Mouse (Mus musculus) limb, embryonic 15.5 days (tissue): ENCODE data around the gene Ublcp1. TPM values are rescaled to one million over a fixed set of nuclear protein-coding genes. Genes with fewer than 3 reads are reported as not detected.
"Not testable (repeated sequence)": the region's sequence is repeated elsewhere in the genome, so short reads cannot be mapped to it uniquely, and the experiment has no call there.

Experiments
- ATAC-seq: fragments of 200-750 bp; cut with Nextera tagmentation; 2 replicates; pipeline ENCODE4 v1.8.0; 2017; ENCODE audit warnings: low read depth, moderate TSS enrichment; ENCODE audit not compliant: insufficient number of reproducible peaks, low FRiP score, low TSS enrichment
- H3K27ac ChIP-seq: fragments of 300-500 bp; sonication (generic); 2 replicates; pipeline ENCODE4 v1.5.1; 2015; ENCODE audit warnings: moderate library complexity, mild to moderate bottlenecking, inconsistent platforms
- H3K27me3 ChIP-seq: fragments of 300-500 bp; sonication (generic); 2 replicates; pipeline ENCODE4 v1.6.1; 2015; ENCODE audit warnings: inconsistent platforms
- H3K36me3 ChIP-seq: fragments of 300-500 bp; sonication (generic); 2 replicates; pipeline ENCODE4 v1.6.1; 2015; ENCODE audit warnings: inconsistent platforms
- H3K4me1 ChIP-seq: fragments of 300-500 bp; sonication (generic); 2 replicates; pipeline ENCODE4 v1.6.1; 2015; ENCODE audit warnings: inconsistent platforms
- H3K4me2 ChIP-seq: fragments of 300-500 bp; sonication (generic); 2 replicates; pipeline ENCODE4 v1.6.1; 2015; ENCODE audit warnings: mild to moderate bottlenecking, inconsistent platforms
- H3K4me3 ChIP-seq: fragments of 300-500 bp; sonication (generic); 2 replicates; pipeline ENCODE4 v1.5.1; 2015; ENCODE audit warnings: mild to moderate bottlenecking, inconsistent platforms
- H3K9ac ChIP-seq: fragments of 300-500 bp; sonication (generic); 2 replicates; pipeline ENCODE4 v1.6.1; 2015; ENCODE audit warnings: inconsistent platforms
- H3K9me3 ChIP-seq: fragments of 300-500 bp; sonication (generic); 2 replicates; pipeline ENCODE4 v1.6.1; 2016; ENCODE audit warnings: inconsistent platforms
- WGBS: fragments of 180-500 bp; shearing (Covaris S2); methylation state at CpG from one replicate; pipeline ENCODE4 v1.1.7; 2015; 5-methylcytosine and 5-hydroxymethylcytosine counted together
- polyA plus RNA-seq: library from polyadenylated mRNA; unstranded; fragments of >200 nt; fragmentation: Nextera tagmentation; extraction: Ambion mirVana; gene quantifications from 2 replicates; pipeline ENCODE4 v1.2.1, GENCODE M21; 2015

Ublcp1 gene
- polyA plus RNA-seq, 1 experiment from 2014 or later, result 52.8 TPM

- H3K27ac ChIP-seq, result no peak overlapping the region
- H3K9me3 ChIP-seq, result no peaks in the 10 kb centered on the region
- no peak overlapping the region for H3K4me3 ChIP-seq
- H3K4me1 ChIP-seq, result no peaks in the 10 kb centered on the region
- H3K36me3 ChIP-seq, result no peaks in the 10 kb centered on the region
- WGBS, result 73% methylated on average over 4 of the region's 4 CpGs
- no peak overlapping the region for H3K9ac ChIP-seq
- ATAC-seq, result no peak
- no peak overlapping the region for H3K4me2 ChIP-seq
- no peaks in the 10 kb centered on the region for H3K27me3 ChIP-seq
Observed at GRCm38 (mm10) chr11:44478382-44478781, 8.1 kb upstream of the Ublcp1 start.

- Histone ChIP-seq H3K4me3 (no peak overlapping the region), H3K4me1 (peaks cover 3% of the 10 kb centered on the region; the same call in 1 of the 2 replicates), H3K27me3 (no peaks in the 10 kb centered on the region), H3K36me3 (no peaks in the 10 kb centered on the region), H3K27ac (no peak overlapping the region), H3K4me2 (no peak overlapping the region), H3K9ac (no peak overlapping the region), H3K9me3 (no peaks in the 10 kb centered on the region)
- no peak for ATAC-seq
- 75% methylated on average over 2 of the region's 2 CpGs for WGBS
Observed at GRCm38 (mm10) chr11:44476445-44476844, 6.1 kb upstream of the Ublcp1 start.

- ATAC-seq, result no peak
Observed at GRCm38 (mm10) chr11:44475467-44475866, 5.2 kb upstream of the Ublcp1 start.

GRCm38 (mm10) chr11:44471337-44471995 is 1.2 kb upstream of the Ublcp1 start:
- no peaks in the 10 kb centered on the region for H3K36me3 ChIP-seq
- H3K9ac ChIP-seq, result peak overlapping the region; percentile 89
- no peak for ATAC-seq
- H3K27ac ChIP-seq, result peak overlapping the region; percentile 93
- peak overlapping the region; percentile 84 for H3K4me2 ChIP-seq
- no peaks in the 10 kb centered on the region for H3K9me3 ChIP-seq
- 22% methylated on average over 4 of the region's 4 CpGs for WGBS
- peaks cover 17% of the 10 kb centered on the region for H3K4me1 ChIP-seq
- peak overlapping the region; percentile 95 for H3K4me3 ChIP-seq
- no peaks in the 10 kb centered on the region for H3K27me3 ChIP-seq

More at GRCm38 (mm10) chr11:44475467-44475866, 5.2 kb upstream of the Ublcp1 start:
- no peak overlapping the region for H3K4me3 ChIP-seq
- no peaks in the 10 kb centered on the region for H3K27me3 ChIP-seq
- peaks cover 6% of the 10 kb centered on the region; the same call in 1 of the 2 replicates for H3K4me1 ChIP-seq
- H3K9ac ChIP-seq, result no peak overlapping the region
- H3K27ac ChIP-seq, result no peak overlapping the region
- no peak overlapping the region for H3K4me2 ChIP-seq
- WGBS, result 70% methylated on average over 3 of the region's 3 CpGs
- H3K36me3 ChIP-seq, result no peaks in the 10 kb centered on the region
- no peaks in the 10 kb centered on the region for H3K9me3 ChIP-seq

GRCm38 (mm10) chr11:44469646-44470431 is 459 bp downstream of the Ublcp1 start:
- H3K9me3 ChIP-seq, result no peaks in the 10 kb centered on the region
- H3K9ac ChIP-seq, result peak overlapping the region; percentile 89
- peak overlapping the region; percentile 84 for H3K4me2 ChIP-seq
- H3K4me3 ChIP-seq, result peak overlapping the region; percentile 95
- ATAC-seq, result peak; percentile 62
- H3K27me3 ChIP-seq, result no peaks in the 10 kb centered on the region
- H3K4me1 ChIP-seq, result peaks cover 17% of the 10 kb centered on the region
- WGBS, result under 1% methylated on average over 59 of the region's 59 CpGs
- H3K36me3 ChIP-seq, result 0 out of 2 replicates have a peak, but pooled peaks cover 3% of the 10 kb centered on the region
- peak overlapping the region; percentile 93 for H3K27ac ChIP-seq

GRCm38 (mm10) chr11:44468306-44468790 is 1.9 kb downstream of the Ublcp1 start:
- WGBS, result 73% methylated on average over 10 of the region's 10 CpGs
- Histone ChIP-seq H3K9ac (no peak overlapping the region), H3K4me1 (peaks cover 17% of the 10 kb centered on the region), H3K27ac (no peak overlapping the region), H3K4me3 (no peak overlapping the region), H3K27me3 (no peaks in the 10 kb centered on the region), H3K9me3 (no peaks in the 10 kb centered on the region), H3K4me2 (no peak overlapping the region), H3K36me3 (peaks cover 9% of the 10 kb centered on the region; the same call in 1 of the 2 replicates)
- ATAC-seq, result no peak

- peaks cover 17% of the 10 kb centered on the region for H3K4me1 ChIP-seq
- H3K36me3 ChIP-seq, result peaks cover 9% of the 10 kb centered on the region; the same call in 1 of the 2 replicates
- H3K4me2 ChIP-seq, result no peak overlapping the region
- no peak for ATAC-seq
- 84% methylated on average over 6 of the region's 6 CpGs for WGBS
- H3K27me3 ChIP-seq, result no peaks in the 10 kb centered on the region
- H3K9me3 ChIP-seq, result no peaks in the 10 kb centered on the region
- no peak overlapping the region for H3K27ac ChIP-seq
- no peak overlapping the region for H3K9ac ChIP-seq
- H3K4me3 ChIP-seq, result no peak overlapping the region
Observed at GRCm38 (mm10) chr11:44466949-44467442, 3.3 kb downstream of the Ublcp1 start.

- H3K4me2 ChIP-seq, result no peak overlapping the region
- no peaks in the 10 kb centered on the region for H3K9me3 ChIP-seq
- H3K27ac ChIP-seq, result no peak overlapping the region
- ATAC-seq, result no peak
- no peaks in the 10 kb centered on the region for H3K27me3 ChIP-seq
- 67% methylated on average over 6 of the region's 6 CpGs for WGBS
- peaks cover 42% of the 10 kb centered on the region for H3K36me3 ChIP-seq
- no peak overlapping the region for H3K9ac ChIP-seq
- no peaks in the 10 kb centered on the region for H3K4me1 ChIP-seq
- H3K4me3 ChIP-seq, result no peak overlapping the region
Observed at GRCm38 (mm10) chr11:44461493-44461892, 8.8 kb downstream of the Ublcp1 start.

GRCm38 (mm10) chr11:44453423-44453822 is 16.9 kb downstream of the Ublcp1 start:
- H3K36me3 ChIP-seq, result peaks cover 31% of the 10 kb centered on the region
- no peak overlapping the region for H3K4me3 ChIP-seq
- no peak for ATAC-seq
- H3K9ac ChIP-seq, result no peak overlapping the region
- H3K9me3 ChIP-seq, result no peaks in the 10 kb centered on the region
- no peak overlapping the region for H3K4me2 ChIP-seq
- H3K4me1 ChIP-seq, result no peaks in the 10 kb centered on the region
- no peaks in the 10 kb centered on the region for H3K27me3 ChIP-seq
- WGBS, result 66% methylated on average over 2 of the region's 2 CpGs
- H3K27ac ChIP-seq, result no peak overlapping the region

- H3K27ac ChIP-seq, H3K4me1 ChIP-seq, H3K9me3 ChIP-seq, ATAC-seq, H3K4me2 ChIP-seq, H3K27me3 ChIP-seq, H3K9ac ChIP-seq, H3K4me3 ChIP-seq: not testable (repeated sequence)
- WGBS, result 92% methylated on average over 5 of the region's 5 CpGs
- H3K36me3 ChIP-seq, result peaks cover 20% of the 10 kb centered on the region
Observed at GRCm38 (mm10) chr11:44452016-44452415, 18.3 kb downstream of the Ublcp1 start.

- Histone ChIP-seq H3K27ac (no peak overlapping the region), H3K27me3 (no peaks in the 10 kb centered on the region), H3K36me3 (peaks cover 12% of the 10 kb centered on the region; the same call in 1 of the 2 replicates), H3K9me3 (no peaks in the 10 kb centered on the region), H3K4me1 (no peaks in the 10 kb centered on the region), H3K9ac (no peak overlapping the region), H3K4me2 (no peak overlapping the region), H3K4me3 (no peak overlapping the region)
- ATAC-seq, result no peak
Observed at GRCm38 (mm10) chr11:44451046-44451445, 19.3 kb downstream of the Ublcp1 start.

- H3K4me1 ChIP-seq, result no peaks in the 10 kb centered on the region
- 91% methylated on average over 6 of the region's 6 CpGs for WGBS
- H3K4me2 ChIP-seq, result no peak overlapping the region
- no peaks in the 10 kb centered on the region for H3K36me3 ChIP-seq
- ATAC-seq, result no peak
- H3K27ac ChIP-seq, result no peak overlapping the region
- H3K4me3 ChIP-seq, result no peak overlapping the region
- H3K9ac ChIP-seq, result no peak overlapping the region
- no peaks in the 10 kb centered on the region for H3K9me3 ChIP-seq
- H3K27me3 ChIP-seq, result no peaks in the 10 kb centered on the region
Observed at GRCm38 (mm10) chr11:44437786-44438185, 32.5 kb downstream of the Ublcp1 start.
